Mouse (Mus musculus): Measurements from ENCODE around the gene Ddit4l. TPM values are rescaled to one million over a fixed set of nuclear protein-coding genes. Genes with fewer than 3 reads are reported as not detected.
"Not testable (repeated sequence)": the region's sequence is repeated elsewhere in the genome, so short reads cannot be mapped to it uniquely, and the experiment has no call there.

Ddit4l gene
- polyA plus RNA-seq, 1 experiment from 2014 or later, result 13.9 TPM

DNA sequence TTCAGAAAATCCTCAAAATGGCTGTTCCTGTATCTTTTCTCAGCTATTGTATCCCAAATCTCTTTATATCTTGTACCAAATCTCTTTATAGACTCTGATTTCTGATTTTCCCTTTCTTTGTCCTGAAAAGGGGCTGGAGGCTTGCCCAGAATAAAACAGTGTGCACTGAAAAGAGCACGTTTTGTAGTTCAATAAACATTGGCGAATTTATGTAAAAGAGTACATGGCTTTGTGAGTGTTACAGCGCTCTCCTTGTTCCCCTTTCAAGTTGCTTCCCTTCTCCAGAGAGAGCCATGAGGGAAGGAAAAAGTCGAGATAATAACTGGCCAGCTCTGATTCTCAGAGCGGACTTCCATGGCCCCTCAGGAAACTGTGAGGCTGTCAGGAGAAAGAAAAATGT is 27.7 kb downstream of the Ddit4l start:
- Histone ChIP-seq H3K36me3 (no peaks in the 10 kb centered on the region), H3K4me1 (0 out of 2 replicates have a peak, but pooled peaks cover 2% of the 10 kb centered on the region), H3K9me3 (replicated peaks) (no peaks in the 10 kb centered on the region), H3K4me3 (replicated peaks) (no peak overlapping the region), H3K4me2 (no peak overlapping the region), H3K9ac (no peak overlapping the region), H3K27ac (no peak overlapping the region), H3K27me3 (no peaks in the 10 kb centered on the region)
- no peak for ATAC-seq (replicated peaks; ENCODE audit: low FRiP score)
- 77% methylated on average over 5 of the region's 5 CpGs for WGBS

DNA sequence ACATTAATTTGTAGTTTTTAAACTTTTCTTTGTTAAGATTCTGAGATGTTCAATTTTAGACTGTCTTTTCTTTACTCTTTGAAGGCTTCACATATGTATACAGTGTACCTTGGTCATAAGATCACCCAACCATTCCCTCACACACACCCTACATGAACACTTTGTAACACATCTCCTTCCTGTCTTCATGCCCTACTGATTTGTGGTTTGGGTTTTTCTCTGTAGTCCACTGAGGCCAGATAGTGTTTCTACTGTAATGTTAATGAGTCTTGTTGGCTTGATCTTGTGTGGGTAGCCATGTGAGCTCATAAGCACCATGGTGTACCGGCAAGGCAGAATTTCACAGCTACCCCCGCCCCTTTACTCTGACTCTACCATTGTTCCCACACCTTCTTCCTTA is 31.4 kb downstream of the Ddit4l start:
- H3K4me2 ChIP-seq, result no peak overlapping the region
- no peaks in the 10 kb centered on the region for H3K27me3 ChIP-seq
- H3K4me3 ChIP-seq (replicated peaks), result no peak overlapping the region
- H3K9ac ChIP-seq, result no peak overlapping the region
- 88% methylated on average over 2 of the region's 2 CpGs for WGBS
- no peak overlapping the region for H3K27ac ChIP-seq
- no peaks in the 10 kb centered on the region for H3K36me3 ChIP-seq
- no peaks in the 10 kb centered on the region for H3K9me3 ChIP-seq (replicated peaks)
- no peak for ATAC-seq (replicated peaks; ENCODE audit: low FRiP score)
- 0 out of 2 replicates have a peak, but pooled peaks cover 1% of the 10 kb centered on the region for H3K4me1 ChIP-seq

DNA sequence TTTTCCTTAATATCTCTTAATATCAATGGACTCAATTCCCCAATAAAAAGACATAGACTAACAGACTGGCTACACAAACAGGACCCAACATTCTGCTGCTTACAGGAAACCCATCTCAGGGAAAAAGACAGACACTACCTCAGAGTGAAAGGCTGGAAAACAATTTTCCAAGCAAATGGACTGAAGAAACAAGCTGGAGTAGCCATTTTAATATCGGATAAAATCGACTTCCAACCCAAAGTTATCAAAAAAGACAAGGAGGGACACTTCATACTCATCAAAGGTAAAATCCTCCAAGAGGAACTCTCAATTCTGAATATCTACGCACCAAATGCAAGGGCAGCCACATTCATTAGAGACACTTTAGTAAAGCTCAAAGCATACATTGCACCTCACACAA is 49.8 kb downstream of the Ddit4l start, which contains the start of gene Gm21962:
TSS of gene Gm21962 (plus strand) at position 301 of the 400 bp plus-strand sequence.
- H3K9me3 ChIP-seq (replicated peaks); H3K9ac ChIP-seq; H3K4me3 ChIP-seq (replicated peaks); H3K4me2 ChIP-seq; H3K27ac ChIP-seq; ATAC-seq (replicated peaks; ENCODE audit: low FRiP score); H3K27me3 ChIP-seq; H3K4me1 ChIP-seq; H3K36me3 ChIP-seq: not testable (repeated sequence)
- WGBS, result no CpG with 5 or more reads among the region's 3 CpGs

Small RNA genes within 50 kb of the gene (microRNA-seq; reads per million reads assigned to microRNA genes)
- not detected for gene Gm22468

Other genes with a start within 250 kb of the Ddit4l start
- gene Gm21962, start 49.9 kb downstream of the Ddit4l start, polyA plus RNA-seq (2015; fragmentation: Nextera tagmentation; extraction: Ambion mirVana), result not detected in 2 replicates
- 2,163 and 2,393 TPM in 2 replicates for gene H2afz, start 242.9 kb downstream of the Ddit4l start, polyA plus RNA-seq (2015; fragmentation: Nextera tagmentation; extraction: Ambion mirVana)
- 10.1 and 10.8 TPM in 2 replicates for gene Dnajb14, start 246.1 kb downstream of the Ddit4l start, polyA plus RNA-seq (2015; fragmentation: Nextera tagmentation; extraction: Ambion mirVana)

Data from kidney, embryonic 15.5 days (tissue).